Mouse (Mus musculus): ENCODE measurements around the gene Sptan1. TPM values are rescaled to one million over a fixed set of nuclear protein-coding genes. Genes with fewer than 3 reads are reported as not detected.

The Sptan1 gene
- total RNA-seq (2014; fragmentation: Nextera tagmentation) (63.5 and 99.0 TPM in 2 replicates), total RNA-seq (2017) (118 and 129 TPM in 2 replicates)

DNA sequence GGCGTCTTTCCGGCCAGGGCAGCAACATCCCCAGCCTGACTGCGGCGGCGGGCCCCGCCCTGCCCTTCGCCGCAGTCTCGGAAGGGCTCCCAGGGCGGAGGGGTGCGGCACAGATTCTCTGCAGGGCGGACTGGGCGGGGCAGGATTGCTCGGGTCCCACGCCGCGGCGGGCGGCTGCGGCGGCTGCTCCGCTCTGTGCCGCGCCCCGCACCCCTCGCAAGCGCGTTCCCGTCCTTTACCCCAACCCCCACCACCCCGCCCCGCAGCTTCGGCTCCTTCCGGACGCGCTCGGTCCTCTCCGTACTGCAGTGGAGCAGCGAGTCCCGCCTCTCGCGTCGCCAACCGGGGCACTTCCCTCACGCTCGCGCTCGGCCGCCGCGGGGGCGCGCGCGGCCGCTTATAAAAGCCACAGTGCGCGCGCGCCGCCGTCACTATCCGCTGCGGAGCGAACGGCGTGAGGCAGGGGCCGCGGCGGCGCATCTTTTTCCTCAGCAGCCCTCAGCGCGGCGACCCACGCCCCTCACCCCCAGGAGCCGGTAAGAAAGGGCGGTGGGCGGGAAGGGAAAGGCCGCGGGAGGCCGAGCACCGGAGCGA, at the start of gene Sptan1:
Sptan1 (plus strand) TSS at position 311 of the 594 bp plus-strand sequence.
- ATAC-seq (replicated peaks; ENCODE audit: poor library complexity, severe bottlenecking): peak; percentile 92

DNA sequence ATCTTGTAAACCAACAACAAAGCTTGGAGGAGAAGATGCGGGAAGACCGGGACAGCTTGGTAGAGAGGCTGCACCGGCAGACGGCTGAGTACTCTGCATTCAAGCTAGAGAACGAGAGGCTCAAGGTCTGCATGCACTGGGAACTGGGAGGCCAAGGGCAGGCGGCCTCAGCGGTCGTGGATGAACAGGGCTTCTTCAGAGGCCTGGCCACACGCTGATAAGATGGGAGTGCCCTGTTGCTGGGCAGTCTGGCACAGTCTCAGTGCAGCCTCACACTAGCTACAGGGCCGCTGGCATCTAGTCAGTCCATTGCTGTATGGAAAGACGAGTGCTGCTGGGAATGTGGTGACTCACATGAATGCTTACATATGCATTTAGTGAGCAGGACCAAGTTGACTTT, 47.7 kb upstream of the Sptan1 start:
- no peak for ATAC-seq (replicated peaks; ENCODE audit: poor library complexity, severe bottlenecking)

DNA sequence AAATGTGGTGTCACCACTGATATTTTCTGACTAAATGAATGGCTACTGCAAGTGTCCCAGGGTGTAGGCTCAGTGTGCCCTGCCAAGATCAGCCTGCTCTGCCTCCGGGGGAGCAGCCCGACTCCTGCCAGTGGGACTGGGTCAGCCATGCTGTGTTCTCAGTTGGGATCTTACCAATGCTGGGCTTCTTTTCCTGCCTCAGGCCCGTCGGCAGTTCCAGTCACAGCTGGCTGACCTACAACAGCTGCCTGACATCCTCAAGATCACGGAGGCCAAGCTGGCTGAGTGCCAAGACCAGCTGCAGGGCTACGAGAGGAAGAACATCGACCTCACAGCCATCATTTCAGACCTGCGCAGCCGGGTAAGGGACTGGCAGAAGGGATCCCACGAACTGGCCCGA, 43.3 kb upstream of the Sptan1 start:
- no peak for ATAC-seq (replicated peaks; ENCODE audit: poor library complexity, severe bottlenecking)

DNA sequence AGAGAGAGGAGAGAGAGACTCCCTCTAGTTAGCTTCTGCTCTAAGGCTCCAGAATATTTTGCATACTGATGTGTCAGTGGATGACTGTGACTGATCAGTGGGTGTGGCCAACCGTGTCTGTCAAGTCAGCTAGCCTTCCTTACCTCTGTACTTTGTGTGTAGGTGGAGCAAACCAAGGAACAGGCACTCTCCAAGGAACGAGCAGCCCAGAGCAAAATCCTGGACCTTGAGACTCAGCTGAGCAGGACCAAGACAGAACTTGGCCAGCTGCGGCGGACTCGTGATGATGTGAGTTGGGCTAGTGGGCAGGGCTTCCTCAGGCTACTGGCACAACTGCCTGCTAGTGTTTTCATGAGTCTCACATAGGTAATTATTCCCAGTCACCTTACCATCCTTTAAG, 38.8 kb upstream of the Sptan1 start:
- no peak for ATAC-seq (replicated peaks; ENCODE audit: poor library complexity, severe bottlenecking)

DNA sequence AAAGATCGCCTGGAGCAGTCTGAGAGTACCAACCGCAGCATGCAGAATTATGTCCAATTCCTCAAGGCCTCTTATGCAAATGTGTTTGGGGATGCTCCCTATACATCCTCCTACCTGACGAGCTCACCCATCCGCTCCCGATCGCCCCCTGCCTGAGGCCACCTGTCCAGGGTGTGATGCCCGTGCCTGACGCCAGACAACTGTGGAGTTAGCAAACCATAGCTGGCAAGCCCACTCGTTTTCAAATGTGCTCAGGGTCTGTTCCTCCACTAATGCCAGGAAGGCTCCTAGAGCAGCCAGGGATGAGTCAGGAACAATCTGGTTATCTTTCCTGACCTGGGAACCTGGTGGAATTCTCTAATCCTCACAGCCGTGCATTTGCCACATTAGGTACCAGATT, 34.9 kb upstream of the Sptan1 start:
- ATAC-seq (replicated peaks; ENCODE audit: poor library complexity, severe bottlenecking): no peak

DNA sequence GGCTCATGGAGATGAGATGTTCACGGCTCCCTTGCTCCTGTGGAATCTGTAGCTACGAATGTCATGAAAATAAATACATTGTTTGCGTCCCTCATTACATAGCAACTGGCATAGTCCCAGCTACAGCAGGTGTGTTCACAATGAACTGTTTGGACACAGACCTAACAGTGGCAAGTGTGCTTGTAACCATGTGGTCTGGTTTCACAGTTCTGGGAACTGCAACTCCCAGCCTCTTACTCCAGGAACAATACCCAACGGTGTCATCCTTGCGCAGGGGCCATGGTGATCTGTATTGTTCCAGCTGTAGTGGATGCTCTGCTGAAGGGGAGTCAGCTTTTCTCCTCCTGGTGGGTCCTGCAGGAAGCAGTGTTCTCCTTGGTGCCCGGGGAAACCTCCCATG, 34.2 kb upstream of the Sptan1 start:
- ATAC-seq (replicated peaks; ENCODE audit: poor library complexity, severe bottlenecking): no peak

DNA sequence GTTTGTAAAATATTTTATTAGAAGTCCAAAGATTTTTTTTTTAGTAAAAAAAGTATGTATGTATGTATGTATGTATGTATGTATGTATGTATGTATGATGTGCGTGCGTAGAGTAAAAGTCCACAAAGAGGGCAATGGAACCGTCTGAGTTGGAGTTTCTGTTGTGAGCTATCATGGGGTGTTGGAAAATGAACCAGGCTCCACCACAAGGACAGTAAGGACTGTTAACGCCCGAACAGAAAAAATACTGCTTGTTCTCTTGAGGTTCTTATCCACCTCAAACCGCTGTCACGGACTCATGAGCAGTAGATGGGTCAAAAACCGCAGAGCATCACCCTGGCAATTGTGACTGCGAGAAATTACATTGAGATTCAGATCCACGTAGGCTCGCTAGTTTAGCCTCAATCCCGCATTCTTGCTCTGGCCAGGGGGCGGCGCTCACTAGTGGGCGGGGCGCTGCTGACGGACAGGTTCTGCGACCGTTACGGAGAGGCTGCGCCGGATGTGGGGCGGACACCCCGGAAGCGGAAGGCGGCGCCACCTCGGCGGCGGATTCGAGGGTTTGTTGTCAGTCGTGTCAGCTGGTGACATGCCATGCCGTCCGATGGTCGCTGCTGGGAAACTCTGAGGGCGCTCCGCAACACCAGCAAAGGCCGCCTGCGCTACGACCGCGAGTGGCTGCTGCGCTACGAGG, 30.3 kb upstream of the Sptan1 start, which contains the start of gene Gle1:
Gle1 (plus strand) TSS at position 521 of the 694 bp plus-strand sequence.
- ATAC-seq (replicated peaks; ENCODE audit: poor library complexity, severe bottlenecking): peak; percentile 100

DNA sequence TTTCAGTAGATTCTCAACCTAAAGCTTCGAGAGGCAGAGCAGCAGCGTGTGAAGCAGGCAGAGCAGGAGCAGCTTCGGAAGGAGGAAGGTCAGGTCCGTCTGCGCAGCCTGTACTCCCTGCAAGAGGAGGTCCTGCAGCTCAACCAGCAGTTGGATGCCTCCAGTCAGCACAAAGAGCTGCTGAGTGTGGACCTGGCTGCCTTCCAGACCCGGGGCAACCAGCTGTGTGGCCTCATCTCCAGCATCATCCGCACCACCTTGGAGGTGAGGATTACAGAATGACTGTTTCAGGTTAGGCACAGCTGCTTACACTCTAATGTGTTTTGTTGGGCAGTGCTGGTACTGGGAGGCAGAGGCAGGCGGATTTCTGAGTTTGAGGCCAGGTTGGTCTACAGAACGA, 25.3 kb upstream of the Sptan1 start:
- ATAC-seq (replicated peaks; ENCODE audit: poor library complexity, severe bottlenecking): no peak

DNA sequence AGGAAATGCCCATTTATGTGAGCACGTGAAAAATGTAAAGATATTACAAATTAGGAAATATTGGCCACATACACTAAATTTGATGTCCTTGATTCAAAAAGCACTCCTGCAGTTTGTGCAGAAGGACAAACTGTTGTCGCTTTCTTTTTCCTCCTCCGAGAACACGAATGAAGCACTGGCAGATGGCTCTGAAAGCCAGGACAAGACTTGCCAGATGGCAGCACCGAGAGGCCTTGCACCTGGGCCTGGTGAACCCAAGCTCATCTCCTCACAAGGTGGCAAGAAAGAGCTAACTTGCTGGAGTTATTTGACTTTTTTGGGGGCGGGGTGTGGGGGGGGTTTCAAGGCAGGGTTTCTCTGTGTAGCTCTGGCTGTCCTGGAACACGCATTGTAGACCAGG, 24.5 kb upstream of the Sptan1 start:
- no peak for ATAC-seq (replicated peaks; ENCODE audit: poor library complexity, severe bottlenecking)

DNA sequence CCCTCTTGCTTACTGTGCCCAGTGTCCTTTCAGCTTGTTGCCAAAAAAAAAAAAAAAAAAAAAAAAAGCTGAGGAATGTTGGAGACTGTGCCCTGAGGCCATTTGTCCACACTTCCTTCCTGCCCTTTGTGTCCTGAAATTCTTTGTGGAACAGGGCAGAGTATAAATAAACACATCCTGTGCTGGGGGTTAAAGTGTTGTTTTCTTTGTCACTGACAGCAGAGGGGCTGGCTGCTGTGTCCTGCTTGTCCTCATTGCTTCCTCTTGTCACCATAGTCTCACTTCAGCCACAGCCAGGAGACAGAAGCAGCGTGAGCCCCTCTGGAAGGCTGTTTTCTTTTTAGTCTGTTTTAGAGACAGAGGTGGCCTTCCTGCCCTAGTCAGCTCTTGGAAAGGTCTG, 20.6 kb upstream of the Sptan1 start:
- no peak for ATAC-seq (replicated peaks; ENCODE audit: poor library complexity, severe bottlenecking)

DNA sequence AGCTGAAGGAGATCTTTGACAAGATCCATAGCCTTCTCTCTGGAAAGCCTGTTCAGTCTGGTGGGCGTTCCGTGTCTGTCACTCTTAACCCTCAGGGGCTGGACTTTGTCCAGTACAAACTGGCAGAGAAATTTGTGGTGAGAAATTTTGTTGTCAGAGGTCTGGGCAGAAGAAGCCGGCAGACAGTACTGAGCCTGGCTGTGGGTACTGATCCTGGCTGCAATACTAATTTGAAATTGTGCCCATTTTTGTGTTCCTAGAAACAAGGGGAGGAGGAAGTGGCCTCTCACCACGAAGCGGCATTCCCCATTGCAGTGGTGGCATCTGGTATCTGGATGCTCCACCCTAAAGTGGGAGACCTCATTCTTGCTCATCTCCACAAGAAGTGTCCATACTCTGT, 16.5 kb upstream of the Sptan1 start:
- no peak for ATAC-seq (replicated peaks; ENCODE audit: poor library complexity, severe bottlenecking)

DNA sequence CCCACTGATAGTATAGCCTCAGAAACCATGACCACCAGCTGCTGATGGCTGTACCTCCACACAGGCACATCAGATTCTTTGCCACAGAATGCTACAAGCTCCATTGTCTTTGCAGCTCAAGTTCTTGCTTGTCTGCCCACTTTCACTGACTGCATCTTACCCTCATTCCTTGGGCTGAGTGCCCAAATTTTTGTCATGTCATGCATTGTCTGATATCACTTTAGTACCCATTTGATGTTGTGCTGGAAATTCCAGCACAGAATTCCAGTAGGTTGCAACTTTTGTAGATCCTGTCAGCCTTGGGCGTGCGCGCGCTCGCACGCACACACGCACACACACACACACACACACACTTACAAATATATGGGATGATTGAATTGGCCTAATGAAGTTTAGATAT, 4.1 kb upstream of the Sptan1 start:
- no peak for ATAC-seq (replicated peaks; ENCODE audit: poor library complexity, severe bottlenecking)

DNA sequence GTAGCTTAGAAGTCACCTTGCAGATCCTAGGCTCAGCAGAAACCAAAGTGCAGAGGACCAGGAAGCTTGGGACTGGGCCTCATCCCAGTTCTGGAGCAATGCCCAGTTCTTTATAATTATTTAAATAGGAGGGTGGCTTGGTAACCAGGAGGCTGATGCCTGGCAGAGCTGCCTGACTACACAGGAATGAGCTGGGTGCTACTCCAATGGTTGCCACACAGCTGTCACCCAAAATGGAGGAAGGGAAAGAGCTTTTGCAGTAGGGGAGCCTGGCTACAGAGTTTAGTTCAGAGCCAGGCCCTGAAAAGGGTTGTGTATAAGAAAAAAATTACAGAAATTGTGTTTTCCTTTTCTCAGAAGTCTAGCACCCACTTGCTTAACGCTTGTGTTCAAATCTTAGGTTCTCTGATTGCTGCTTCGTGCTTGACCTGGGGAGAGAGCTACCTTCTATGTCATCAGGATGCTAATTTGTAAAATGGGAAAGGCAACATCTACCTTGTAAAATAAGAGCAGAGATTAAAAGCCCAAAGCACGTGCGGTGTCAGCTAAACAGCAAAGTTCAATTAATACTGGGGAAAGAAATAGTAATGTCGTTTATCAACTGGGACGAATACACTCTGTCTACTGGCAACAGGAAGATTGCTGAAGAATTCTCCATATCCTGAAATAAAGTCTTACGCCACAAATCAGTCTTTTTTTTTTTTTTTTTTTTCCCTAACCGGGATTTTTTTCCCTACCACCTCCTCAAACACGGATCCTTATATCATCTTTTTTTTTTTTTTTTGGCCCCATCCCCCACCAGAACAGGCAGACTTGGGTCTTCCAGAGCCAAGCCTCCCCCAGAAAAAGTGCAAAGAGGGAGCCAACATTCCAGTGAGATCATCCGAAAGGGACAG, 758 bp upstream of the Sptan1 start:
- ATAC-seq (replicated peaks; ENCODE audit: poor library complexity, severe bottlenecking): peak; percentile 28; the same call in 1 of the 2 replicates

DNA sequence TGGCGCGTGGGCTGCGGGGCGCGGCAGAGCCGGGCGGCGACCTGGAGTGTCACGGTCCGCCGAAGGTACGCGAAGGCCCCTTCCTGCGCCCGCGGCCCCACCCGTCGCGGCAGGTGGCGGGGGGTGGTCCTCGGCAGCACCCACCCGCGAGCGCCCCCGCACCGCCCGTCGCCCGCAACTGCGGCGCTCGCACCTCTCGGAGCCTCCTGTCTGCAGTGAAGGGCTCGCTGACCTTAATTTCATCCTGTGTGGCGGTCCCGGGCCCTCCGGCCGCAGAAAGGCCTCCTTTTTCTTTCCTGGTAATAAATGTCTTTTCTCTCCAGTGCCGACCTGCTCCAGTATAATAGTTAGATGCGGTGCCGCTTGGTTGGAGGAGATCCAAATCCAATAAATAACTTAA, 546 bp downstream of the Sptan1 start:
- ATAC-seq (replicated peaks; ENCODE audit: poor library complexity, severe bottlenecking): peak; percentile 1; the same call in 1 of the 2 replicates

DNA sequence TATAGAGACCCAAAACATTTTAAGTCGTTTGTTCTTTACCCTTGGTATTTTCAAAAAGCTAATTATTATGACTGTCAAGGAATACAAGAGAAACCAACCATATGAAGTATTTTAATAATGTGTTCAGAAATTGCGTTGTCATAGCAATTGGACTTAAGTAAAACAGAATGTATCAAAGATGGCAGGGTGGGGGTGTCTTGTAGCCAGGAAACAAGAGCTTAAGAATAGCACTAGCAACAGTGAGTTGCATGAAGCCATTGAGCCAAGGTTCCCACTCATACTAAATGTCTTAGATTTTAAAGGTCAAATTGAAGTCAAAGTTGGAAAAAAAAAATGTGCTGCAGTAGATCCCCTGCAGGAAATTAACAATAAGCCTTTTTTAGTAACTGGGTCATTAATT, 1.5 kb downstream of the Sptan1 start:
- ATAC-seq (replicated peaks; ENCODE audit: poor library complexity, severe bottlenecking): no peak

DNA sequence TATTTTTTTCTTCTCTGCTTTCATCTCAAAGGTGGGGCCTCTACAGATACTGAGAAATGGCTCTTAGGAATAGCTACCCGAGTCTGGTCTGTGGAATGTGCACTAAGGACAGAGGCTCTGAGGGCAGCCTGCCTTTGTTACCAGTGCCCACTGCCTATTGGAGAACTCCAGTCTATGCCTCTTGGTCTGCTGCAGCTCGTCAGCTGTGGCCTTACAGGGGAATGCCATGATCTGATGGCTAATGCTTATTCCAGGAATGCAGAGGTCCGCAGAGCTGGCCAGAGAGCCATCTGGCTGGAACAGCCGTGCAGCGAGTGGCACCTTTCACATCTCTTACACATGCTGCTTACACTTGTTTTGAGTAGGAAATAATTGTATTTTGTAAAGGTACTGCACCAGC, 2.4 kb downstream of the Sptan1 start:
- ATAC-seq (replicated peaks; ENCODE audit: poor library complexity, severe bottlenecking): no peak

DNA sequence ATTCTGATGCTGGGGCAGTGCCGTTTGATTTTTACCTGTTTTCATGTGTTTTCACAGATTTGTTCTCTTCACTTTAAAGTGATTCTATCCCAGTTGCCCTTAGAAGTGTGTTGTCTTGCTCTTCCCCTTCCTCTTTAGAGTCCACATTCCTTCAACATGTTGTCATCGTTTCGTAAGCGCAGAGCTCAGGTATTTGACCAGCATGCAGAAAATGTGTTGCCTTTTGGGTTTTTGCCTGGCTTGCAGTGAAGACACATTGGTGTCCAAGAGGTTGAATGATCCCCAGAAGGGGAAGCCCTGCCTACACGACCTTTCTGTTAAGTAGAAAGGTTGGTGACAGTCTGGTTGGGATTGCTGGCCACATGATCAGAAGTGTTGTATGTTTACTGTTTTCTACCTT, 3.3 kb downstream of the Sptan1 start:
- ATAC-seq (replicated peaks; ENCODE audit: poor library complexity, severe bottlenecking): no peak

DNA sequence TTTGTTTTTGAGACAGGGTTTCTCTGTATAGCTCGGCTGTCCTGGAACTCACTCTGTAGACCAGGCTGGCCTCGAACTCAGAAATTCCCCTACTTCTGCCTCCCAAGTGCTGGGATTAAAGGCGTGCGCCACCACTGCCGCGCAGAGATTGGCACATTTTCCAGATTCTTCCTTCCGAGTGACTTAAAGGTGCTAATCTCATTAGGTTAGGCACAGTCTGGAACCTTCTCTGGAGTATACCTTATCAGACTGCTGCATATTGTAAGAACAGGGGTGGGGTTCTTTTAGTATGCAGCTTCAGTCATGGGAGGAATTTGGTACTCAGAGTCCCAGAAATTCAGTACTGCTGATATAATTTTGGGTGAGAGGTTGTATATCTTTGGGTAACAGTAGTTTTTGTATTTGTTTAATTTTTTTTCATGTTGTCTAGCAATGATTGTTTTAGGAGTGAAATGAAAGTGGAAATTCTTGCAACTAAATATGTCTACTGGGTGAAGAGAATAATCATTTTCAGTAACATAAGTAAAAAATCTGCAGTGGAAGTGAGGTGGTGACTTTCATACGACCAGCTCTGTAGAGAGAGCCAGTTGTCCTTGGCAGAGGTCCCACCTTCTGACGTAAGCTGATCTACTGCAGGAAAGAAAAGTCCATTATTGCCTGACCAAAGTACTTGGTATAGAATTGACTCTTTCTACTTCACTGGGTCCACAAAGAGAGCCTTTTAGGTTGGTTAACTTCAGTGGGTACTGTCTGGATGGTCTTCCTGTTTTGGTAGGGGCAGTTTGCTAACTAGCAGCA, 6.7 kb downstream of the Sptan1 start:
- ATAC-seq (replicated peaks; ENCODE audit: poor library complexity, severe bottlenecking): no peak

DNA sequence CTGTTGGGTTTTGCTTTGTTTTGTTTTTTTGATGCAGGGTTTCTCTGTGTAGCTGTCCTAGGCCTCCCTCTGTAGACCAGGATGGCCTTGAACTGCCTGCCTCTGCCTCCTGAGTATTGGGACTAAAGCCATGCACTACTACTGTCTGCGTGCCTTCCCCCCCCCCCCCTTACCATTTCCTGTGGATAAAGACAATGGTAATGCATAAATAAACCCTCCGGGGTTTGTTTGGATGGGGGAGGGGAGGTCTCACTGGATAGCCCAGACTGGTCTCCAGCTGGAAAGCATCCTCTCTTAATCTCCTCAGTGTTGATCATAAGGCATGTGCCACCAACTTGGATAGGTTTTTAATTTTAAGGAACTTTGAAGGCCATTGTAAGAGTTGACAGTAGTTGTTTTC, 8.2 kb downstream of the Sptan1 start:
- no peak for ATAC-seq (replicated peaks; ENCODE audit: poor library complexity, severe bottlenecking)

DNA sequence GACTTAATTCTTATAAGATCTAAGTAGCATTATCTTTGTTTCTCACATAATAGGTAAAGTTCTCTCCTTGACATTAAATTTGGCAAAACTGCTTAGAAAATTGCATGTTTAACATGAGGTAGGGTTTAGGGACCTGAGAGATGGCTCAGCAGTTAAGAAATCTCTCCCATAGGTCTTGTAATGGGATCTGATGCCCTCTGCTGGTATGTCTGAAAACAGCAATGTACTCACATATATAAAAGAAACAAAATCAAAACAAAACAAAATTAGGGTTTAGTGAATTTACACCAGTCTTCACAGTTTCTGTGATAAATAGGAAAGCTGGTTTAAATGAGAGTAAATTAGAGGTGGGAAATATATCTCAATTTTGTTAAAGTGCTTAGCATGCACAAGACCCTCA, 11.9 kb downstream of the Sptan1 start:
- ATAC-seq (replicated peaks; ENCODE audit: poor library complexity, severe bottlenecking): no peak; the same call in 1 of the 2 replicates
